ENCODE assay signal across 7 mouse cellular contexts in the genomic region with DNA sequence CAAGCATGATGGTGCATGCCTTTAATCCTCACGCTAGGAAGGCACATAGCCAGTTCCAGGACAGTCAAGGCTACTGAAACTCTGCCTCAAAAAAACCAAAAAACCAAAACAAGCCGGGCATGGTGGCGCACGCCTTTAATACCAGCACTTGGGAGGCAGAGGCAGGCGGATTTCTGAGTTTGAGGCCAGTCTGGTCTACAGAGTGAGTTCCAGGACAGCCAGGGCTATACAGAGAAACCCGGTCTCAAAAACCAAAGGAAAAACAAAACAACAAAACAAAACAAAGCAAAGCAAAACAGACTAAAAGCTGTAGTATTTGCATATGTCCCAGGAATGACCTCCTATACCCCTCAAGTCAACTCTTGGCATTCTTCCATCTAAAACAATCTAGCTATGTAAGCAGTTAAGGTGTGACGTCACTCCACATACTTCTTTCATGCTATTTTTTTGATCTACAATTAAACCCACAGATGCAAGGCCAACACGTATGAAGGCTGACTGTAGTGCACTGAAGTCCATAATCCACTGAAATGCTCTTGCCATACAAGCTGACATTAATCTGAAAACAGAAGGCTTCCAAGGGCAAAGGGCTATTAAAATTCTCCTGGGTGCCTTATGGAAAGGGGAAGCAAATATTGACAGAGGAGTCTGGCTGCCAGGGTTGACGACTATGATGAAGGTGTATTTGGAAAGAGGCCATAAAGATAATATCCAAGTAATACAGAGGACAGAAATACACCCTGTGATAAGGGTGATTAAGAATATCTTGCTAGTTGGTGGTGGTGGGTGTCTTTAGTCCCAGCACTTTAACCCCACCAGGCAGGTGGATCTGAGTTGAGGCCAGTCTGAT. TPM values are rescaled to one million over a fixed set of nuclear protein-coding genes. Genes with fewer than 3 reads are reported as not detected.
DNase-seq lines count a peak whose midpoint lies in the region; ATAC-seq and TF ChIP-seq lines count a peak whose summit lies in the region.

No protein-coding gene starts in this region.

- H3K4me1 ChIP-seq in lung, embryonic 16.5 days (replicated peaks; ENCODE audit: control insufficient read depth, insufficient read depth, low read length) = peaks cover 21% of the 10 kb centered on the region
- peaks cover 7% of the 10 kb centered on the region; the same call in 1 of the 2 replicates for H3K4me1 ChIP-seq in forebrain, embryonic 11.5 days (replicated peaks; ENCODE audit: control insufficient read depth, insufficient read depth, low read length)
- peaks cover 18% of the 10 kb centered on the region for H3K4me1 ChIP-seq in limb, embryonic 15.5 days
- H3K4me1 ChIP-seq in stomach, postnatal 0 days (replicated peaks; ENCODE audit: control insufficient read depth, insufficient read depth) = no peaks in the 10 kb centered on the region; the same call in none of the 2 replicates

- H3K9ac ChIP-seq in lung, embryonic 16.5 days (ENCODE audit: low read length) = peak overlapping the region; percentile 85
- peak overlapping the region; percentile 90 for H3K9ac ChIP-seq in forebrain, embryonic 11.5 days (ENCODE audit: low read length)
- no peak overlapping the region; the same call in 1 of the 2 replicates for H3K9ac ChIP-seq in limb, embryonic 15.5 days
- peak overlapping the region; percentile 87; the same call in 1 of the 2 replicates for H3K9ac ChIP-seq in stomach, postnatal 0 days (ENCODE audit: low read length)

- peak overlapping the region; percentile 91 for H3K27ac ChIP-seq in lung, embryonic 16.5 days (ENCODE audit: low read length)
- H3K27ac ChIP-seq in forebrain, embryonic 11.5 days (ENCODE audit: low read depth, low read length) = no peak overlapping the region
- no peak overlapping the region for H3K27ac ChIP-seq in limb, embryonic 15.5 days
- H3K27ac ChIP-seq in stomach, postnatal 0 days (replicated peaks) = peak overlapping the region; percentile 94

- H3K4me3 ChIP-seq in lung, embryonic 16.5 days (ENCODE audit: low read length) = peak overlapping the region; percentile 83
- peak overlapping the region; percentile 72 for H3K4me3 ChIP-seq in forebrain, embryonic 11.5 days (ENCODE audit: low read depth, low read length)
- peak overlapping the region; percentile 92 for H3K4me3 ChIP-seq in limb, embryonic 15.5 days
- H3K4me3 ChIP-seq in stomach, postnatal 0 days (ENCODE audit: low read depth, low read length) = peak overlapping the region; percentile 75

- no peak for DNase-seq in lung, adult 18-20 months
- no peak for DNase-seq in forebrain, embryonic 11.5 days (ENCODE audit: low spot score)
- DNase-seq in stomach, postnatal 0 days (ENCODE audit: low spot score) = peak; percentile 47
- DNase-seq in Muller cell, postnatal 12 days (ENCODE audit: inconsistent ontology term) = no peak
- DNase-seq in thymus, postnatal 36 days = no peak

- H3K9me3 ChIP-seq in lung, embryonic 16.5 days (ENCODE audit: control insufficient read depth, low read length) = no peaks in the 10 kb centered on the region
- no peaks in the 10 kb centered on the region for H3K9me3 ChIP-seq in forebrain, embryonic 11.5 days (ENCODE audit: control insufficient read depth, low read length)
- no peaks in the 10 kb centered on the region for H3K9me3 ChIP-seq in limb, embryonic 15.5 days
- no peaks in the 10 kb centered on the region for H3K9me3 ChIP-seq in stomach, postnatal 0 days (ENCODE audit: control insufficient read depth, low read length)

- H3K36me3 ChIP-seq in lung, embryonic 16.5 days (ENCODE audit: control insufficient read depth, insufficient read depth, low read length) = no peaks in the 10 kb centered on the region
- H3K36me3 ChIP-seq in forebrain, embryonic 11.5 days (ENCODE audit: control insufficient read depth, insufficient read depth, low read length) = no peaks in the 10 kb centered on the region; the same call in 1 of the 2 replicates
- no peaks in the 10 kb centered on the region for H3K36me3 ChIP-seq in limb, embryonic 15.5 days
- no peaks in the 10 kb centered on the region for H3K36me3 ChIP-seq in stomach, postnatal 0 days (ENCODE audit: control insufficient read depth, insufficient read depth, low read length)

- H3K4me2 ChIP-seq in lung, embryonic 16.5 days (ENCODE audit: low read depth, low read length) = peak overlapping the region; percentile 89
- peak overlapping the region; percentile 84 for H3K4me2 ChIP-seq in forebrain, embryonic 11.5 days (ENCODE audit: low read depth, low read length, severe bottlenecking)
- peak overlapping the region; percentile 85 for H3K4me2 ChIP-seq in limb, embryonic 15.5 days
- peak overlapping the region; percentile 80 for H3K4me2 ChIP-seq in stomach, postnatal 0 days (replicated peaks; ENCODE audit: low read depth)

- no peaks in the 10 kb centered on the region for H3K27me3 ChIP-seq in lung, embryonic 16.5 days (ENCODE audit: control insufficient read depth, insufficient read depth, low read depth, low read length)
- no peaks in the 10 kb centered on the region for H3K27me3 ChIP-seq in forebrain, embryonic 11.5 days (ENCODE audit: control insufficient read depth, insufficient read depth, low read length)
- no peaks in the 10 kb centered on the region for H3K27me3 ChIP-seq in limb, embryonic 15.5 days
- H3K27me3 ChIP-seq in stomach, postnatal 0 days (ENCODE audit: control insufficient read depth, insufficient read depth, low read length) = no peaks in the 10 kb centered on the region

- 0 out of 2 replicates have a peak, but pooled peaks have one; percentile 15 for ATAC-seq in lung, embryonic 16.5 days (ENCODE audit: low read depth)
- ATAC-seq in forebrain, embryonic 11.5 days (replicated peaks; ENCODE audit: low FRiP score) = no peak
- no peak for ATAC-seq in limb, embryonic 15.5 days (ENCODE audit: insufficient number of reproducible peaks, low FRiP score, low TSS enrichment, low read depth)
- peak; percentile 34 for ATAC-seq in stomach, postnatal 0 days (ENCODE audit: low FRiP score, low TSS enrichment)

- no peak for TF ChIP-seq EP300 in stomach, postnatal 0 days (optimal IDR thresholded peaks at IDR 0.05)

- WGBS in lung, embryonic 16.5 days = 64% methylated on average over 9 of the region's 9 CpGs
- WGBS in forebrain, embryonic 11.5 days = 88% methylated on average over 9 of the region's 9 CpGs
- 75% methylated on average over 9 of the region's 9 CpGs for WGBS in limb, embryonic 15.5 days
- 61% methylated on average over 9 of the region's 9 CpGs for WGBS in stomach, postnatal 0 days

- no peak for TF ChIP-seq CTCF in stomach, postnatal 0 days (IDR thresholded peaks at IDR 0.05; ENCODE audit: low read depth)

RNA-seq across cellular contexts. Expression of a gene that starts 1.4 kb away (rescaled TPM):
- 146 and 148 TPM in 2 replicates for polyA plus RNA-seq in lung, embryonic 16.5 days (2015; fragmentation: Nextera tagmentation; extraction: Ambion mirVana)
- polyA plus RNA-seq in forebrain, embryonic 11.5 days (2014; fragmentation: Nextera tagmentation; extraction: Ambion mirVana) = 97.7 and 104 TPM in 2 replicates
- 78.2 and 80.9 TPM in 2 replicates for polyA plus RNA-seq in limb, embryonic 15.5 days (2015; fragmentation: Nextera tagmentation; extraction: Ambion mirVana)
- polyA plus RNA-seq in stomach, postnatal 0 days (2015; fragmentation: Nextera tagmentation; extraction: Ambion mirVana) = 204 and 212 TPM in 2 replicates

RNA-seq across cellular contexts. Expression of a gene that starts 8.1 kb away (rescaled TPM):
- 20.1 and 22.8 TPM in 2 replicates for polyA plus RNA-seq in lung, embryonic 16.5 days (2015; fragmentation: Nextera tagmentation; extraction: Ambion mirVana)
- polyA plus RNA-seq in forebrain, embryonic 11.5 days (2014; fragmentation: Nextera tagmentation; extraction: Ambion mirVana) = 26.8 and 28.0 TPM in 2 replicates
- 12.7 and 16.2 TPM in 2 replicates for polyA plus RNA-seq in limb, embryonic 15.5 days (2015; fragmentation: Nextera tagmentation; extraction: Ambion mirVana)
- 2.6 and 2.7 TPM in 2 replicates for polyA plus RNA-seq in stomach, postnatal 0 days (2015; fragmentation: Nextera tagmentation; extraction: Ambion mirVana)

RNA-seq across cellular contexts. Expression of a gene that starts 35.8 kb away (rescaled TPM):
- polyA plus RNA-seq in lung, embryonic 16.5 days (2015; fragmentation: Nextera tagmentation; extraction: Ambion mirVana) = 67.0 and 71.5 TPM in 2 replicates
- 74.9 and 75.2 TPM in 2 replicates for polyA plus RNA-seq in forebrain, embryonic 11.5 days (2014; fragmentation: Nextera tagmentation; extraction: Ambion mirVana)
- polyA plus RNA-seq in limb, embryonic 15.5 days (2015; fragmentation: Nextera tagmentation; extraction: Ambion mirVana) = 65.3 and 66.3 TPM in 2 replicates
- 31.2 and 32.7 TPM in 2 replicates for polyA plus RNA-seq in stomach, postnatal 0 days (2015; fragmentation: Nextera tagmentation; extraction: Ambion mirVana)

Comparison
In these comparisons a context has a peak if more than half of its experiments do, and no peak if none do; other contexts are left out.
1. ATAC-seq: peak in lung, embryonic 16.5 days (single experiment) and stomach, postnatal 0 days (single experiment); none in forebrain, embryonic 11.5 days (single experiment) and limb, embryonic 15.5 days (single experiment).
2. H3K27ac ChIP-seq: peak in lung, embryonic 16.5 days (single experiment) and stomach, postnatal 0 days (single experiment); none in forebrain, embryonic 11.5 days (single experiment) and limb, embryonic 15.5 days (single experiment).
3. Peak in every context shown above with its lines, with median percentiles within 50 percentile points of each other: H3K4me2 ChIP-seq and H3K4me3 ChIP-seq.